Mouse (Mus musculus): Measurements from ENCODE around the gene Rxfp3.

DNA sequence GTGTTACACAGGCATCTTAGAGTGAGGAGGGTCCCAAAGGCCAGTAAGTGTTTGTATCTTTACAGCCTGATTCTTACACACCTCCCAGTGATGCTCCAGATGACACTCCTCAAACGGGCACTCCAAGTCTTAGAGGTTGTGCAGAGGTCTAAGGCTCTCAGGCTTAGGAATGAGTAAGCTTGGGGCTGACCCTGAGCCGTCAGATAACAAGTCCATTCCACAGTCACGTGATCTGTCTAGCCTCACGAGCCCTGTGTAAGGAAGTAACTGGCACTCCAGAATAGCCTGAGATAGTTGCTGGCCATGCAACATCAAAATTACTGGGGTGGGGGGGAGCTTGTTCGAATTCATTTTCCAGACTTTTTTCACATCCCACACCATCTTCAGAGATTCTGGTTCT lies 2.3 kb upstream of the Rxfp3 start:
- TF ChIP-seq CTCF (IDR thresholded peaks at IDR 0.05) (no peak), EP300 (IDR thresholded peaks at IDR 0.05) (no peak)
